Mouse (Mus musculus): Measurements from ENCODE around the gene Plppr1. TPM values are rescaled to one million over a fixed set of nuclear protein-coding genes. Genes with fewer than 3 reads are reported as not detected.
"Not testable (repeated sequence)": the region's sequence is repeated elsewhere in the genome, so short reads cannot be mapped to it uniquely, and the experiment has no call there.

Plppr1 gene
- polyA plus RNA-seq, 1 experiment from 2014 or later: 19.8 TPM

GRCm38 (mm10) chr4:49337949-49338348 lies 278.9 kb downstream of the Plppr1 start:
- not testable (repeated sequence) for ATAC-seq (ENCODE audit: low FRiP score, low read depth); H3K27me3 ChIP-seq; H3K4me1 ChIP-seq; H3K9ac ChIP-seq (replicated peaks); H3K27ac ChIP-seq (replicated peaks); H3K36me3 ChIP-seq; H3K4me3 ChIP-seq; H3K9me3 ChIP-seq; H3K4me2 ChIP-seq (replicated peaks)
- 90% methylated on average over 3 of the region's 4 CpGs for WGBS

GRCm38 (mm10) chr4:49340091-49340490 lies 281.0 kb downstream of the Plppr1 start:
- H3K4me1 ChIP-seq; H3K27me3 ChIP-seq; H3K4me2 ChIP-seq (replicated peaks); H3K27ac ChIP-seq (replicated peaks); H3K9ac ChIP-seq (replicated peaks); H3K9me3 ChIP-seq; ATAC-seq (ENCODE audit: low FRiP score, low read depth); H3K4me3 ChIP-seq; H3K36me3 ChIP-seq: not testable (repeated sequence)
- 82% methylated on average over 3 of the region's 3 CpGs for WGBS

- WGBS: 80% methylated on average over 1 of the region's 1 CpGs
Measured at GRCm38 (mm10) chr4:49348001-49348400, 288.9 kb downstream of the Plppr1 start.

GRCm38 (mm10) chr4:49348677-49349076 lies 289.6 kb downstream of the Plppr1 start:
- no peak overlapping the region for H3K4me2 ChIP-seq (replicated peaks)
- H3K9me3 ChIP-seq: no peaks in the 10 kb centered on the region
- no peaks in the 10 kb centered on the region for H3K4me1 ChIP-seq
- no peaks in the 10 kb centered on the region for H3K27me3 ChIP-seq
- no peak overlapping the region for H3K27ac ChIP-seq (replicated peaks)
- H3K4me3 ChIP-seq: no peak overlapping the region
- ATAC-seq (ENCODE audit: low FRiP score, low read depth): no peak
- no peaks in the 10 kb centered on the region for H3K36me3 ChIP-seq
- WGBS: 34% methylated on average over 2 of the region's 2 CpGs
- H3K9ac ChIP-seq (replicated peaks): no peak overlapping the region

More at GRCm38 (mm10) chr4:49348001-49348400, 288.9 kb downstream of the Plppr1 start:
- not testable (repeated sequence) for H3K4me3 ChIP-seq; ATAC-seq (ENCODE audit: low FRiP score, low read depth); H3K9me3 ChIP-seq; H3K4me2 ChIP-seq (replicated peaks); H3K27me3 ChIP-seq; H3K9ac ChIP-seq (replicated peaks); H3K27ac ChIP-seq (replicated peaks); H3K36me3 ChIP-seq; H3K4me1 ChIP-seq

GRCm38 (mm10) chr4:49350470-49350869 lies 291.4 kb downstream of the Plppr1 start:
- no peak for ATAC-seq (ENCODE audit: low FRiP score, low read depth)
- 92% methylated on average over 4 of the region's 4 CpGs for WGBS
- no peak overlapping the region for H3K9ac ChIP-seq (replicated peaks)

GRCm38 (mm10) chr4:49357097-49357496 lies 298.0 kb downstream of the Plppr1 start:
- Histone ChIP-seq H3K9me3 (peaks cover 4% of the 10 kb centered on the region; the same call in 1 of the 2 replicates), H3K4me3 (no peak overlapping the region), H3K4me1 (no peaks in the 10 kb centered on the region), H3K4me2 (replicated peaks) (no peak overlapping the region), H3K36me3 (no peaks in the 10 kb centered on the region), H3K27ac (replicated peaks) (no peak overlapping the region), H3K27me3 (no peaks in the 10 kb centered on the region), H3K9ac (replicated peaks) (no peak overlapping the region)
- ATAC-seq (ENCODE audit: low FRiP score, low read depth): no peak
- 87% methylated on average over 2 of the region's 2 CpGs for WGBS

More at GRCm38 (mm10) chr4:49350470-49350869, 291.4 kb downstream of the Plppr1 start:
- H3K27me3 ChIP-seq: no peaks in the 10 kb centered on the region
- no peak overlapping the region for H3K27ac ChIP-seq (replicated peaks)
- H3K4me3 ChIP-seq: no peak overlapping the region
- no peaks in the 10 kb centered on the region for H3K4me1 ChIP-seq
- H3K36me3 ChIP-seq: no peaks in the 10 kb centered on the region
- no peak overlapping the region for H3K4me2 ChIP-seq (replicated peaks)
- H3K9me3 ChIP-seq: no peaks in the 10 kb centered on the region

DNA sequence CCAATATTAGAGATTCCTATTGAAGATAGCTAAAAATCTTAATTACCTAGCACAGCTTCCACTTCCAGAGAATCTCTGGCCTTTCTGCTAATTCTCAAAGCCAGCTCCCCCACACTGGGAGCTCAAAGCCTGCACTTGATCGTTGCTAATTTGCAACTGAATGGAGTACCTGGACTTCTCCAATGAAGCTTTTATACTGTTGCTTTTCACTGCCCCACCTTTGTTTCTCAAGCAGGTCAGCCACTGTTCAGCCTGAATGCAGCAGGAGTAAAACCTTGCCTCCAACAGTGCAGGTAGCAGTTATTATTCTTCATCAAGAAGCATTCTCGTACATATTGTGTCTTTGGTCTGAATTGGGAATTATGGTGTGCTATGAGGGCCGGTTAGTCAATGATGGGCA lies 309.0 kb downstream of the Plppr1 start:
- not testable (repeated sequence) for H3K4me2 ChIP-seq (replicated peaks); H3K27ac ChIP-seq (replicated peaks); H3K36me3 ChIP-seq; H3K9me3 ChIP-seq; H3K4me3 ChIP-seq; ATAC-seq (ENCODE audit: low FRiP score, low read depth); H3K4me1 ChIP-seq; H3K27me3 ChIP-seq; H3K9ac ChIP-seq (replicated peaks)
- 87% methylated on average over 3 of the region's 3 CpGs for WGBS

DNA sequence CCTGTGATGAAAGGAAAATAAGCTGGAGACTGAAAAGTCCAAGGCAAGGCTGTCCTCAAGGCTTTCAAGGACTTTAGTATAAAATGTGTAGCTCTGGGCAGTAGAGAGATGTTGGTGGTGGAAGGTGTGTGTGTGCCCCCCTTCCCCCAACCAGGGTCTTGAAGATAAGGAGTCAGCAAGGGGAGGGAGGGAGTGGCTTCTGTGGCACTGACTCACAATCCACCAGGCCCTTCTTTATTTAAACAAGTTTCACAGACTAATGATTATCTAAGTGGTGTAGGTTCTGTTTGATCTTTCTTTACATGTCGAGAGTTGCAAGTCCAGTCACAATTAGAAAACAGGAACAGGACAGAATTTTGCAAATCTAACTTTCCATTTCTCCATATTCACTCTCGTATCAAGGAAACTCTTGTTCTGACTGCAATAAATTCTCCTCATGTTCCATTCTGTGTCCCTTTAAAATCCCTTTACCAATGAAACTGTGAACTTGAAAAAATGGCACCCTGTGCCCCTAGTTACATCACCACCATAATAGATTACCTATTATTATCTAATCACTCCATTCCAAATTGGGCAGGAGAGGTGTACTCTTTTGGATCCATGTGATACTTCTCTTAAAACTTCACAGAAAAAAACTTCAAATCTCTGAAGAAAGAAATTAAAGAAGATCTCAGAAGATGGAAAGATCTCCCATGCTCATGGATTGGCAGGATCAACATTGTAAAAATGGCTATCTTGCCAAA lies 324.7 kb downstream of the Plppr1 start:
- not testable (repeated sequence) for H3K9me3 ChIP-seq; H3K36me3 ChIP-seq; H3K4me2 ChIP-seq (replicated peaks); H3K27me3 ChIP-seq; ATAC-seq (ENCODE audit: low FRiP score, low read depth); H3K4me1 ChIP-seq; H3K4me3 ChIP-seq; H3K27ac ChIP-seq (replicated peaks); H3K9ac ChIP-seq (replicated peaks)
- 75% methylated on average over 2 of the region's 2 CpGs for WGBS

DNA sequence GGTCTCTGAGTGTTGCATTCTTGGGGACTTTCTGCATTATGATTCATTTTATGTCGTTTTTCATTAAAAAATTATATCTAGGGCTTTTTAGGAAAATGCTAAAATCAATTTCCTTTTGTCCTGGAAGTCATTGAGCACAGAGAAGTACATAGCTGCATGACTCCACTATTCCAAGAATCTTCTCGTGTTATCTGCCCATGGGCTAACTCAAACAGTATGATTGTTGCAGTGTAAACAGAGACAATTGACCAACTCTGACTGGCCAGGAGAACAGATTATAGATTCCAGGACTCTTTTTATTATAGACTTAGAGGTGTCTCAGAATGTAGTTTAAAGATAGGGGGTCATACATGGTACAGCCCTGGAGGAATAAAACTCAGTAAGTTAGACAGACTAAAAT lies 327.8 kb downstream of the Plppr1 start:
- Histone ChIP-seq H3K4me2 (replicated peaks) (no peak overlapping the region), H3K4me1 (no peaks in the 10 kb centered on the region), H3K27ac (replicated peaks) (no peak overlapping the region), H3K36me3 (no peaks in the 10 kb centered on the region), H3K9me3 (no peaks in the 10 kb centered on the region), H3K4me3 (no peak overlapping the region), H3K27me3 (no peaks in the 10 kb centered on the region), H3K9ac (replicated peaks) (no peak overlapping the region)
- no peak for ATAC-seq (ENCODE audit: low FRiP score, low read depth)
- WGBS: 57% methylated on average over 2 of the region's 2 CpGs
